Mouse (Mus musculus) embryonic facial prominence, embryonic 10.5 days (tissue): ENCODE data around the gene Nr0b2. TPM values are rescaled to one million over a fixed set of nuclear protein-coding genes. Genes with fewer than 3 reads are reported as not detected.

Experiments
- DNase-seq: peaks from one replicate; pipeline ENCODE4 v3.0.0-alpha.2; 2017; ENCODE audit warnings: low spot score
- H3K27ac ChIP-seq: fragments of 300-500 bp; sonication (generic); replicated peaks from 2 replicates; pipeline ENCODE4 v1.5.1; 2016; ENCODE audit warnings: mild to moderate bottlenecking
- H3K27me3 ChIP-seq: fragments of 300-500 bp; sonication (generic); replicated peaks from 2 replicates; pipeline ENCODE4 v1.6.1; 2016; ENCODE audit warnings: low read depth, mild to moderate bottlenecking; ENCODE audit not compliant: poor library complexity, severe bottlenecking
- H3K36me3 ChIP-seq: fragments of 300-500 bp; sonication (generic); replicated peaks from 2 replicates; pipeline ENCODE4 v1.6.1; 2016; ENCODE audit warnings: mild to moderate bottlenecking, moderate library complexity
- H3K4me1 ChIP-seq: fragments of 300-500 bp; sonication (generic); 2 replicates; pipeline ENCODE4 v1.6.1; 2016
- H3K4me3 ChIP-seq: fragments of 300-500 bp; sonication (generic); 2 replicates; pipeline ENCODE4 v1.5.1; 2016; ENCODE audit warnings: mild to moderate bottlenecking, moderate library complexity
- H3K9me3 ChIP-seq: fragments of 300-500 bp; sonication (generic); 2 replicates; pipeline ENCODE4 v1.6.1; 2016; ENCODE audit warnings: mild to moderate bottlenecking
- WGBS: fragments of 180-500 bp; shearing (Covaris S2); methylation state at CpG from one replicate; pipeline ENCODE4 v1.1.7; 2016; 5-methylcytosine and 5-hydroxymethylcytosine counted together
- microRNA-seq: library from miRNA; unstranded; fragments of <30 nt; microRNA quantifications from one replicate; pipeline ENCODE4, GENCODE M21; 2017
- polyA plus RNA-seq: library from polyadenylated mRNA; unstranded; fragments of >200 nt; fragmentation: Nextera tagmentation; extraction: Ambion mirVana; gene quantifications from 2 replicates; pipeline ENCODE4 v1.2.1, GENCODE M21; 2016

The Nr0b2 gene
- polyA plus RNA-seq, 1 experiment from 2014 or later, result 0.17 TPM

DNA sequence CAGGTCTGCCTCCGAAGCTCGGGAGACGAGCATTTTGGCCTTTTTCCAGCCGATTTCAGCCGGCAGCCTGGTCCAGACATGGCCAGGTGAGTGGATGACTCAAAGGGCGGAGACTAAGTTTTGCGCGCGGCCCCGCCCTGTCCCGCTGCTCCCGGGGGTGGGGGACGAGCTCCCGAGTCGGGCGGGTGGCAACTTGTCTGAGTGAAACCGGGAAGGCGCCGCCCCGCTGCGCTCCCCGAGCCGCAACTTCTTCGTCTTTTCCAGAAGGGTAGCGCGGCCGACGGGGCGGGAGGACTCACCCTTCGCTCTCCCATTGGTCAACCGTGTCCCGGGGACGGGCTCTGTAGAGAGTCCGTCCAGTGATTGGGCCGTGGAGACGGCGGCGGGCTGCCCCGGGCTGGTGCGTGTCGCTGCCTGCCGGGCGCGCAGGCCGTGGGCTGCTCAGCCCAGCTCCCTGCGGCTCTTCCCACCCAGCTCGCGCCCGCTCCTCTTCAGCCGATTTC lies 46.4 kb downstream of the Nr0b2 start:
- Histone ChIP-seq H3K4me1 (peaks cover 43% of the 10 kb centered on the region), H3K9me3 (no peaks in the 10 kb centered on the region), H3K27me3 (peaks cover 64% of the 10 kb centered on the region), H3K4me3 (peak overlapping the region; percentile 64), H3K27ac (peak overlapping the region; percentile 66), H3K36me3 (peaks cover 17% of the 10 kb centered on the region)
- under 1% methylated on average over 50 of the region's 50 CpGs for WGBS
- peak; percentile 93 for DNase-seq

DNA sequence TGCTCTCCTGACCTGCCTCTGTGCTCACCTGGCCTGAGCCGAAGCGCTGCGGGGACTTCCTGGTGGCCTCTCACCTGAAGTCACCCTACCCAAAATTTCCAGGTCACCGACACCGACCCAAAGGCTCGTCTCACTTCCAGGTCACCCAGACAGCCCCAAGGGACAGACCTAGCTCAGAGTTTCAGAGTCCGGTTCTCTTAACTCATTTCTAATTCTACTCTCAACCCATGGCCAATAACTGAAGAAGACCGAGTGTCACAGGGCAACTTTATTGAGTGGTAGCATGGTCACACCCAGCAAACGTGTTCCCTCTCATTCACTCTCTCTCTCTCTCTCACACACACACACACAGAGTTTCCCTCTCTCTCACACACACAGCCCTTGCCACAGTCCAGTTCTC lies 47.1 kb downstream of the Nr0b2 start:
- peaks cover 64% of the 10 kb centered on the region for H3K27me3 ChIP-seq
- H3K27ac ChIP-seq, result peak overlapping the region; percentile 66
- WGBS, result 18% methylated on average over 9 of the region's 9 CpGs
- no peaks in the 10 kb centered on the region for H3K9me3 ChIP-seq
- peak overlapping the region; percentile 64 for H3K4me3 ChIP-seq
- peaks cover 46% of the 10 kb centered on the region for H3K4me1 ChIP-seq
- no peak for DNase-seq
- peaks cover 23% of the 10 kb centered on the region for H3K36me3 ChIP-seq

DNA sequence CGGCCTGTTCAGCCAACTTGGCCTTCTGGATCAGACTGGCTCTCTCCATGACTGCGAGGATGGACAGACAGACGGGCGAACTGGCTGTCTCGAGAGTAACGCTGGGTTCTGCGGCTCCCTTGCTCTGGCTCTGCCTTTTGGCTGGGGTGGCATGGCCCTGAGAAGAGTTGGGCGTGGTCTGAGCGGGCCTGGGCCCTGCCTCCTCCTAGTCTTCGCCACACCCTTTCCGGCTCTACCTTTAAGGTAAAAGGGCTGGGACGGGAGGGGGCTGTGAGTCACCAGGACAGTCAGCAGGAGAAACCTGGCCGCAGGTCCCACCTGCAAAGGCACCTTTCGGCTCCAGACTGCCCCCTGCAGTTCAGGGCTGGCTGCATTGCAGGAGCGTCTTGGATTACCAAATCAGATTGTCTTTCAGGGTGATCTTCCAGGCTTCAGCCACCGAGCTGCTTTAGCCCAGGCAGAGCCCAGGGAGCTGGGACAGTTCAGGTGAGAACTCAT lies 48.6 kb downstream of the Nr0b2 start, which contains the start of gene Sfn:
TSS of gene Sfn (minus strand) at position 448 of the 498 bp plus-strand sequence.
- WGBS, result 3% methylated on average over 16 of the region's 16 CpGs
- Histone ChIP-seq H3K9me3 (no peaks in the 10 kb centered on the region), H3K27me3 (peaks cover 64% of the 10 kb centered on the region), H3K4me1 (peaks cover 47% of the 10 kb centered on the region), H3K27ac (no peak within 1 kb of the TSS), H3K4me3 (peak within 1 kb of the TSS; percentile 45), H3K36me3 (peaks cover 37% of the 10 kb centered on the region)
- DNase-seq, result peak; percentile 73

DNA sequence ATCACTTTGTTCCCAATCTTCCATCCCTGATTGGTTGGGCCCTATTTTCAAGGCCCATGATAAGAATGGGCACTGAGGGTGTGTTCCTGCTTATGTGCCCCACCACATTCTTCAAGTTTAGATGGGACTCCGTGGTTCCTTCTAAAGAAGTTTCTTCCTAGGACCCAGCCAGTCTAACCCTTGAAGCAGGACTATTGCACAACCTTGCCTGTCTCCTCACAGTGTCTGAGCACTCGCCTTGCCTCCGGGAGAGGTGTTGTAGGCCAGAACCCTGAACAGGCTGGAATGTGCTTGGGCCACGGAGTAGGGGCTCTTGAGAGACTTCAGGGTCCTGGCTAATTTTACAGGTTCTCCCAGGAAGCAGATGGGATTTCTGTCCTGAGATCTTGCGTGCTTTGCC lies 49.9 kb downstream of the Nr0b2 start:
- Histone ChIP-seq H3K4me1 (peaks cover 52% of the 10 kb centered on the region), H3K4me3 (no peak overlapping the region), H3K27ac (no peak overlapping the region), H3K27me3 (peaks cover 55% of the 10 kb centered on the region), H3K36me3 (peaks cover 49% of the 10 kb centered on the region), H3K9me3 (no peaks in the 10 kb centered on the region)
- no peak for DNase-seq
- 92% methylated on average over 5 of the region's 5 CpGs for WGBS

DNA sequence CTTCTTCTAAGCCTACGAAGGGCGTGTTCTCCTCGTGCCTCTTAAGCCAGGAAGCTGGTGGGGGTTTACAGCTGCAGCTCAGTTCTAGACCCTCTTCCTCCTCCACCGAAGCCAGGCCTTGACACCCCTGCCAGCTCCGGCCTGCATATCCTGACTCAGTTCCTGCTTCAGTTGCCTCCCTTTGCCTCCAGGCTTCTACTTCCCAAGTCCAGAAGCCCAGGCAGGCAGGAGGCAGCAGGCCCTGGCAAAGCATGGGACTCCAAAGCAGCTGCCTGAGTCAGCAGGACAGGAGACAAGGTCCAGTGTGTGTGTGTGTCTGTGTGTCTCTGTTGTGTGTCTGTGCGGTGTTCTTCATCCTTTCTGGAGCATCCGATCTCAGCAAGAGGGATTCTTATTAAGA lies 51.0 kb downstream of the Nr0b2 start:
- Histone ChIP-seq H3K4me3 (no peak overlapping the region), H3K27me3 (peaks cover 44% of the 10 kb centered on the region), H3K36me3 (peaks cover 60% of the 10 kb centered on the region), H3K27ac (peak overlapping the region; percentile 40; the same call in 1 of the 2 replicates), H3K4me1 (peaks cover 43% of the 10 kb centered on the region), H3K9me3 (no peaks in the 10 kb centered on the region)
- 90% methylated on average over 7 of the region's 7 CpGs for WGBS
- DNase-seq, result no peak

DNA sequence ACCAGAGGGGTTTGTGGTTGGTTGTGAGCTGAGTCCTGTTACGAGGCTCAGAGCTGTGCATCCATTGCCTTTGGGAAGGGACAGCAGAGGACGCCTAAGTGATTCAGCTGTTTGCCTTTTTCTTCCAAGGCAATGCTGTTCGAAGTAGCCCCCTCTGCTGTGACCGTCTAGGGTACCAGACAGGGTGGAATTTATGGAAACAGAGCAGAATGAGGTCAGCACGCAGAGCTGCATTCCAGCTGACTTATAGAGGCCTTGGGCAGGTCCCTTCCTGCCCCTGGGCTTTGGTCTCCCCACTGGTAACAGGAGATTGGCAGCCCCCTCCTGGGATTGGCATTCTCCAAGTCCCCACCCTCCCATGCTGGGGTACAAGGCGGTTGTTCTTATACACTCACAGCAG lies 51.7 kb downstream of the Nr0b2 start:
- H3K4me3 ChIP-seq, result no peak overlapping the region
- WGBS, result 51% methylated on average over 6 of the region's 6 CpGs
- H3K9me3 ChIP-seq, result no peaks in the 10 kb centered on the region
- H3K36me3 ChIP-seq, result peaks cover 67% of the 10 kb centered on the region
- peaks cover 39% of the 10 kb centered on the region for H3K4me1 ChIP-seq
- H3K27me3 ChIP-seq, result peaks cover 37% of the 10 kb centered on the region
- H3K27ac ChIP-seq, result peak overlapping the region; percentile 46; the same call in 1 of the 2 replicates
- peak; percentile 32 for DNase-seq

DNA sequence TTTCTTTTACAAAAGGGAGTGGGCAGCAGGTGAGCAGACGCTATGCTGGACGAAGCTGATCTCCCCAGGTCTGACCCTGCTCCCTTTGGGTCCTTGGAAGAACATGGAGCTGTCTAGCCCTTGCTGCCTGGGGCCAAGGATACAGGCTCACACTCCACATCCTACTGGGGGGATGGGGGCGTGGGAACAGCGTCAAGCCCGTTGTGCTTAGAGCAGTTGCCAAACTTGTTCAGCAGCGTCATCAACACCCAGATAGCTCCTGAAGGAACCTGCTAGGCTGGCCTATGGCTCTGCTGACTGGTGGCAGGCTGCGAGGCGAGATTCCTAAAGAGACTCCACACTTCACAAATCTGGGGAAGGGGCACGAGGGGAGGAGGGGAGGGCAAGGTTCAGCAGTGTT lies 52.2 kb downstream of the Nr0b2 start:
- Histone ChIP-seq H3K4me1 (peaks cover 34% of the 10 kb centered on the region), H3K27ac (peak overlapping the region; percentile 46; the same call in 1 of the 2 replicates), H3K9me3 (no peaks in the 10 kb centered on the region), H3K36me3 (peaks cover 71% of the 10 kb centered on the region), H3K27me3 (peaks cover 33% of the 10 kb centered on the region), H3K4me3 (no peak overlapping the region)
- 41% methylated on average over 9 of the region's 9 CpGs for WGBS
- peak; percentile 56 for DNase-seq

Small RNA genes lying within 50 kb of the gene (microRNA-seq; reads per million reads assigned to microRNA genes)
- gene Gm23158, result not detected

Other genes with a start within 250 kb of the Nr0b2 start
- gene Wdtc1, start 199.9 kb upstream of the Nr0b2 start, polyA plus RNA-seq, result 17.2 and 17.7 TPM in 2 replicates
- 8.6 and 9.0 TPM in 2 replicates for gene Slc9a1, start 183.7 kb upstream of the Nr0b2 start, polyA plus RNA-seq
- gene Tent5b, start 73.2 kb upstream of the Nr0b2 start, polyA plus RNA-seq, result 1.0 and 1.2 TPM in 2 replicates
- 0.57 and 1.1 TPM in 2 replicates for gene Trnp1, start 54.8 kb upstream of the Nr0b2 start, polyA plus RNA-seq
- 11.0 and 13.6 TPM in 2 replicates for gene Kdf1, start 34.4 kb upstream of the Nr0b2 start, polyA plus RNA-seq
- 489 and 518 TPM in 2 replicates for gene Nudc, start 7.4 kb upstream of the Nr0b2 start, polyA plus RNA-seq
- gene Gpatch3, start 21.4 kb downstream of the Nr0b2 start, polyA plus RNA-seq, result 10.7 and 12.2 TPM in 2 replicates
- gene Gpn2, start 31.0 kb downstream of the Nr0b2 start, polyA plus RNA-seq, result 29.4 and 30.9 TPM in 2 replicates
- 27.6 and 35.7 TPM in 2 replicates for gene Sfn, start 48.8 kb downstream of the Nr0b2 start, polyA plus RNA-seq
- 2.3 and 3.0 TPM in 2 replicates for gene Zdhhc18, start 96.8 kb downstream of the Nr0b2 start, polyA plus RNA-seq
- 14.8 TPM in 2 replicates for gene Pigv, start 119.3 kb downstream of the Nr0b2 start, polyA plus RNA-seq
- 38.9 and 40.0 TPM in 2 replicates for gene Arid1a, start 203.4 kb downstream of the Nr0b2 start, polyA plus RNA-seq